Mouse (Mus musculus) adrenal gland, postnatal 14 days (tissue): Measurements from ENCODE around the gene Ncapd2. TPM values are rescaled to one million over a fixed set of nuclear protein-coding genes. Genes with fewer than 3 reads are reported as not detected.

Experiments
- DNase-seq: peaks from one replicate; pipeline ENCODE4 v3.0.0; 2021; ENCODE audit warnings: mixed read lengths
- total RNA-seq: library from RNA; stranded (reverse); gene quantifications from 2 replicates; pipeline ENCODE4 v1.2.3, GENCODE M21; 2021

Ncapd2 gene
- total RNA-seq, 1 experiment from 2014 or later: 45.2 TPM

DNA sequence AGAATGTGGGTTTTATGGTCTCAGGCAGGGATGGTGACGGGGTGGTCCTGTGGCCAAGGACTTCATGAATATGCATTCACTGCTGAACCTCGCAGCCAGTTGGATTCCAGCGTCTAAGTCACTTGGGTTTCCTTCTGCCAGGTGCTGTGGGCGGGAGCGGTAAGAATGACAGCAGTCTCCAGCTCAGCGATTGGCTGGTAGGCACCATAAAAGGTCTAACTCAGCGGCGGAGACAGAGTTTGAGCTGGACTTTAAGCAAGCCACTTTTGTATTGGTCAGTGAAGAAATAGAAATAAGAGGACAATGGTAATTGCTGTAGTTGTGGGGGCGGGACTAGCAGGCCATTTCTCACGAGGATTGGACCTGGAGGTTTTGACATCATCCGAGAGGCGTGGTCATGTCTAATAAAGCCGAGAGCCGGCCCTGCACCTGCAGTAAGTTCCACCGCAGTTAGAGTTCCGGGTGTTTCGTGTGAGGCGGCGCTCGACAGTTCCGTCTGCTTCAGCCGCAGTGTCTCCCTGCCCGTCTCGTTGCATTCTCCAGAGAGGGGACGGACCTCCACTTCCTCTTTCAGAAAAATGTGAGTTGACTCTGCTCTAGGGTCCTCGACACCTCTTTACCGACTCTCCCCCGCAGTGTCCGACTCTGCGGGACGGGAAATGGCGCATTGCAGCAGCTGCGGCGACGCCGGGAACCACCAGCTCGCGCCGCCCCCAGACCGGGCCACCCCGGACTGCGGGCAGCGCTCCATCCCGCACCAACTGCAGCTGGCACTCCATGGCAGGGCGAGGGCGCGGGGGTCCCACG, 23.9 kb upstream of the Ncapd2 start, which contains the start of gene Vamp1:
Gene Vamp1, plus strand, starts transcription at position 404 of the 807 bp plus-strand sequence.
- peak; percentile 96 for DNase-seq

DNA sequence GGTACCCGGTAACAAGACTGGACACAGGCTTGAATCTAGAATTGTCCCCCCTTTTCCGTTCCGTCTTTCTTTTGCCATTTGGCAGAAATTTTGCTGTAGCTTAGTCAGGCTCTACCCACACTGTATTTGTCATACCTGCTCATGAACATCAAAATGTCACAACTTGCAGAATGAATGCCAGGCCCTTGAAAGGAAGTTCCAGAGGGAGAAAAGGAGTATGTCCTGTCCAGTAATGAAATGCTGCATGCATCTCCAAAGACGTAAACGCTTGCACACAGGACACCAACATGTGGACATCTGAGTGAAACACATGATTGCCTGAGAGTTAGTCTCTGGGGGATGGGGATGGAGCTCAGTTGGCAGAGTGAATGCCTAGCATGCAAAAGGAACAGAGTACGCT, 22.2 kb upstream of the Ncapd2 start:
- no peak for DNase-seq

DNA sequence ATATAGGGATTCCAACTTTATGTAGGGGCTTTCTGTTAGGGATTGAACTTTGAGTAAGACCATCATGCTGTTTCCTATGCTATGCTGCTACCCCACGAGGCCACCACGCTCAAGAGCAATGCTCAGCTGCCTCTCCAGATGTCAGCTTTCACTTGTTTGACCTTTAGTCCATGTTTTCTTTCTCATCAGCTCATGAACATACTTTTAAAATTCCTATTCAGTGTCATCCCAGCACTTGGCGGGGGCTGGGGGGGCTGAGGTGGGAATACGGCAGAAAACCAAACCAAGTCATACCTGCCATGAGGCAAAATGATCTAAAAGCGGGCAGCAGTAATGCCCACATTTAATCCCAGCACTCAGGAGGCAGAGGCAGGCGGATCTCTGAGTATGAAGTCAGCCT, 21.6 kb upstream of the Ncapd2 start:
- DNase-seq: no peak

DNA sequence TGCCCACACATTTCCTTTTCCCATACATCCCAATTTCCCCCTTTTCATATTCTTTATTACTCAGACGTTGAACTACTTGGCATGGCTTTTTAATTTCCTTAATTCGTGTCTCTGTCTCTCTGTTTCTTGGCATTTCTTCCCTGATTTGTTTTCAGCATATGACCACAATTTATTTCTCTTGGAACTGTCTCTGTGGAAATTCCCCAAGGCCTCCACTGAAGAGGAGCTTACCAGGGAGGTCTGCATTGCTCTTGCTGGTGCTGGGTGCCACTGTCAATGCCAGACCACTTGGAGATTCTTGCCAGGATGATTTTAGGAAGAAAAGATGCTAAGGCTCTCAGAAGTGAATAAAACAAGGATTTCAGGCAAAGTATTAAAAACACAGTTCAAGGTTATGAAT, 21.1 kb upstream of the Ncapd2 start:
- DNase-seq: peak; percentile 51

DNA sequence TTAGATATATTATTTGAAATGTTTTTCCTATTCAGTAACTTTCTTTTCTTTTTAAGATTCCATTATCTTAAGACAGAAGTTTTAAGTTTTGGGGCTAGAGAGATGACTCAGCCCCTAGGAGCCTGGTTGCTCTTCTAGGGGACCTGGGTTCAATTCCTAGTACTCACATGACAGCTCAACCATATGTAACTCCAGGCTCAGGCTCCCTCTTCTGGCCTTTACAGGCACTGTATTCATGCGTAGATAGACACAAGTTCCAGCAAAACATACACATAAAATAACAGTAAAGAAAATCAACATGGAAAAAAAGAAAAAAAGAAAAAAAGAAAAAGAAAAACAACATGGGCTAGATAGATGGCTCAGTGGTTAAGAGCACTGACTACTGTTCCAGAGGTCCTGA, 18.9 kb upstream of the Ncapd2 start:
- DNase-seq: no peak

DNA sequence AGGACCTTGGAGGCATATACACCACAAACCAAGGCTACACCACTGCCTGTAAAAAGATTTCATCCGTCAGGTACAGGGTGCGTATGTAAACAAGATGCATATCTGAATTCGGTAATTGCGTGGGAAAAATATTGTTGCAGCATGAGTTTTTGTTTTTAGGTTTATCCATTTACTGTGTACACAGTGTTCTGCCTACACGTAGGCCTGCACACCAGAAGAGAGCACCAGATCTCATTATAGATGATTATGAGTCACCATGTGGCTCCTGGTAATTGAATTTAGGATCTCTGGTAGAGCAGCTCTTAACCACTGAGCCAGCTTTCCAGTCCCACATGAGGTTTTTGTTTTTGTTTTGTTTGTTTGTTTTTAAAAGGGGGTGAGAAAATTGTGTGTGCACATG, 5.7 kb upstream of the Ncapd2 start:
- no peak for DNase-seq

DNA sequence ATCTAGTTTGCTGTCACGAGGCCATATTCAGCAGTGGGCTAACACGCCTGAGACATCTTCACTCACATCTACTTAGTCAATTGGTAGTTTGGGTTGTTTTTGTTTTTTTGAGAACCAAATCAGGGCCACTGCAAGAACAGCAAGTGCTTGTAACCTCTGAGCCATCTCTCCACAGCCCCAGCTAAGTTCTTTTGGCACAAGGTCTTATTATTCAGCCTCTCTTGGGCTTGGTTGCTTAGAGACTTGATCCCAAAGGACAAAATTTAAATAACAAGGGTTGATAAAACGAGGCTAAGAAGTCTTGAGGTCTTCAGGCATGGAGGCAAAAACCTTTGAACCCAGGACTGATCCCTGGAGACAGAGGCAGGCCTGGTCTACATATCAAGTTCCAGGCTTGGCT, 4.8 kb upstream of the Ncapd2 start:
- no peak for DNase-seq

DNA sequence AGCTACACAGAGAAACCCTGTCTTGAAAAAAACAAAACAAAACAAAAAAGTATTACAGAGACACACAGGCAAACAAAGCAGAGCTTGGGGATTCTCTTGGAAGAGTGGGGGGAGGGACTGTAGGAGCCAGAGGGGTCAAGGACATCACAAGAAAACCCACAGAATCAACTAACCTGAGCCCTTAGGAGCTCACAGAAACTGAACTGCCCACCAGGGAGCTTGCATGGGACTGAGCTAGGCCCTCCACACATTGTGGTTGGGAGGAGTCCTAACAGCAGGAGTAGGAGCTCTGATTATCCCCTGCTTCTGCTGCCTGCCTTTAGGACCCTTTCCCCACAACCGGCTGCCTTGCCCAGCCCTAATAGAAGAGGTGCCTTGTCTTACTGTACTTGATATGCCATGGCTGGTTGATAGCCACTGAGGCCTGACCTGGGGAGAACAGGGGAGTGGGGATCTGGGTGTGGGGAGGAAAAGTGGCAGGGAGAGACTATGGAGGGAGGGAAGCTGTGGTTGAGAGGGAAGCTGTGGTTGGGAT, 4.1 kb upstream of the Ncapd2 start:
- DNase-seq: no peak

DNA sequence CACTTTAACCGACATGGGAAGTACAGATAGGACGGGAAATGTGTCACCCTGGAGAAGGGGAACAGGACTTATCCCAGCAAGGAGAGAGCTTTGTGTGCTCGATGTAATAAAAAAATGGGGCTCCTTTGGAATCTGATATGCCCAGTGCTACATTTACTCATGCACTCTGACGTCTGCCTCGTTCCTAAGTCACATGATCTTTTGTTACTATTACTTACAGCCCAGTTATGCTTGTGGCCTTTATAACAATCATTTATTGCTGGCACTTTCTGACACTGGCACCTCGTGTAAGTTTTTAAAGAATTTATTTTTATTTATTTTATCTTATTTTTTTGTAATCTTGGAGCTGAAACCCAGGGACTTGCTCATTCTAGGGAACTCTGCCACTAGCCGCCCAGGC, 1.9 kb upstream of the Ncapd2 start:
- DNase-seq: no peak

DNA sequence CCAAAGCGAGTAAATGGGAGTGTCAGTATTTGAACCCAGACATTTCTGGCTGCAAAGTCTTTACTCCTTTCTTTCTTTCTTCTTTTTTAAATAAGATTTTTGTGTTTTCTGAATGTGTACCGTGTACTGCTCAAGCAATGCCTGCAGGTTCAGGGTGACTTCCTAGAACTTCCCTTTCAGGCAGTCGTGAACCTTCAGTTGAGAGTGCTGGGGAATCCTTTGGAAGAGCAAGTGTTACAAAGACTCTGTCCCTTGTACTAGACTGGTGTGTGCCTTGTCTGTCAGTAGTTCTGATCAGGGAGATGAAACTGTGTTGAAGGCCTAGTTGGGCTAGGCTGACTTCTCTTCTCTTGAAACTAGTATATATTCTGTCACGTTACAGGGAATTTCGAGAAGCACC, 1.3 kb upstream of the Ncapd2 start:
- DNase-seq: no peak

DNA sequence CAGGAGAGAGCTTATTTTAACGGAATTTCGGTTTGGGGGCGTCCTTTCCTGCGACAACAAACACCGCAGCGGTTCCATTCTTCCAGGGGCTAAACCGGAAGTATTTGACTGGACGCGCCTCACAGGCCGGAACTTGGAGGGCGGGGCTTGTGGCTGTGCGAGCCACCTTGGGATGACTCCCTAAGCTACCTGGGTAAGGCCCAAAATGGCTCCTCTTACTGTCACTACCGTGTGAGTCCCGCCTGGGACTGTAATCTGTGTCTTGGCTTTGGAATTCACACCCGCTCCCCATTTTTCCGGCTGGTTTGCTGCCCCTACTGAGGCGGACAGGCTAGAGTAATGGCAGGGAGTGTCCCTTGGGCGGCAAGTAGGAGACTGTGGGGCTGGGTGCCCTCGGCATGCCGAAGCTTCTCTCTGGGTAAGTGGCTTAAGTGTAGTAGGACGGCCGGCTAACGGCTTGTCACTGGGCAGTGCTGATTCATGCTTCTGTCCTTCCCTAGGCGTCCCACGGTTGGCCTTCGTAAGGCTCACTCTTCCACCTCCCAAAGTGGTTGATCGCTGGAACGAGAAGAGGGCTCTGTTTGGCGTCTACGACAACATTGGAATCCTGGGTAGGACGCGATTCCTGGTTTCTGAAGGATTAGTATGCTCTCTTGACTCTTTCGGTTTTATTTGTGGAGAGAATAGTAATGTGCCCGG, 664 bp upstream of the Ncapd2 start:
- DNase-seq: peak; percentile 96

DNA sequence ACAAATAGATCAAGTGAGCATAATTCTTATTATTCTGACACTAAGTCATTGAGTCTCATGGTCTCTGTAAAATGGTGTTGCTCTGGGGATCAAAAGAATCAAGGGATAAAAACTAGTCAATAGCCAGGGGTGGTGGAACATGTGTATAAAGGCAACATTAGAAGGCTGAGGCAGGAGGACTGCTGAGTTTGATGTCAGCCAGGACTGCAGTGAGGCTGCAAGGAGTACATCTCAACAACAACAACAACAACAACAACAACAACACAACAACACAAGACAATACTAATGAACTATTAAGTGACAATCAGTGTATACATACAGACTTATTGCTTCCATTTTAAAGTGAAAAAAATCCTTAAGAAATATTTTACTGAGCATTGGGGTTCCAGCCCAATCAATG, 685 bp downstream of the Ncapd2 start:
- DNase-seq: no peak

DNA sequence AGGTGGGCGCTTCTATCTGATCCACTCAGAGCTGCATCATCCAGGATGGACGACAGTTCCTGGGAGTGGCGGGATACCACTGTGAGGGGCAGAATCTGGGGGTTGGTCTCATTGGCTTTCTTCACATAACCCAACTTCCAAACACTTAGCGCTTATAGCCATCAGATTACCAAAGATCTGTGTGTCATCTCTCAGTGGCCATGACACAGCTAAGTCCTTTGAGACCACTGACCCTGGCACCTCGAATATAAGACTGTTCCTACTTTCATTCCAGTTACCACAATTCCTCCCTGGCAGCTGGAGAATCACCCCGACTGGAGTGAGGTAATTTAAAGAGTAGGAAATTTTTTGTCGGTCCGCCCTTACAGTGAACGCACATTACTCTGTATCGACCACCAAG, 5.3 kb downstream of the Ncapd2 start:
- no peak for DNase-seq

DNA sequence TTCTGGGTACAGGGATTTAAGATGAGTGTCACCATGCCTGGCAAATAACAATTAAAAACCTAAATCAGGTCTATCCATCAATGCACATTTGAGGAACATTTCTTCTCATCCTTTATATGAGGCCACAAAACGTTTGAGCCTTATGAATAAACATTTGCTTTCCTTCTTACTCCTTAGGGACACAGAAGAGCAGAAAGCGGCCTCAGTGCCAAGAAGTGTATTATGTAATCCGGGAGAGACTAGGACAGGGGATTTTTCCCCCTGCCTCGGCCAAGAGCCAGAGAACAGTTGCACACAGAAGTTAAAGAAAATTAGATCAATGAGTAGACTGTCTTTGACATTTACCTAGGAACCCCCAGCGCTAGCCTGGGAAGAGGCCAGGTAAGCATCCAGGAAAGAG, 9.4 kb downstream of the Ncapd2 start:
- no peak for DNase-seq

DNA sequence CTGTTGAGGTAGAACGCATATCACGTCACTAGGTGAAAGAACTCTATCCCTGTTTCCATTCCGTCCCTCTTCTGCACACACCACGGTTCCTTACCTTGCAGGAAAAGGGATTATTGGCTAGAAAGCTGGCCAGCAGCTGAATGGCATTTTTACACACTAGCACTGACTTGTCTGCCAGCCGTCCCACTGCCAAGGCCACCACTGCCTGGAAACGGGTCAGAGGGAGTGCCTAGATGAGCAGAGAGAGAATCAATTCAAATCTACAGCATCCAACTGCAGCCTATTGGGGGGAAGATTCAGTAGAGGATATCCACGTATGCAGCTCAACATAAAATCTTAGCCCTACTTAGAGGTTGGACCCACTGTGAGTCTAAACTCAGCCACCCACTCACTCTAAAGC, 11.9 kb downstream of the Ncapd2 start:
- peak; percentile 69 for DNase-seq

DNA sequence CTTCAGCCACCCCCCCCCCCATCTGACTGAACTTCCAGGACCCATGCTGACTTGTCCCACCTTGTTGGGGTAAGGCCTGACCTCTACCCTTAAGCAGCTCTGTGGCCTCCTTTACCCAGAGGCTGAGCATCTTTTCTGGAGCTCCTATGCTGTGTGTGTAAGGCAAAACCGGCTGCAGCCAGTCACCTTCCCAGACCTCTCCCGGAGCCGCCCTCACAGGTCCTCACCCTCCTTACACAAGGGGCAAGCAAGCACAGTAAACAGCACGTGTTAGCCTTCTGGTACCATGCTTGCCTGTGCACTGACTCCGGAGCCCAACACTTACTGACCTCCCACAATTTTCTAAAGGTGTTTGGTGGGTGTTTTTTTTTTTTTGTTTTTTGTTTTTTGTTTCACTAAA, 16.0 kb downstream of the Ncapd2 start:
- DNase-seq: no peak

DNA sequence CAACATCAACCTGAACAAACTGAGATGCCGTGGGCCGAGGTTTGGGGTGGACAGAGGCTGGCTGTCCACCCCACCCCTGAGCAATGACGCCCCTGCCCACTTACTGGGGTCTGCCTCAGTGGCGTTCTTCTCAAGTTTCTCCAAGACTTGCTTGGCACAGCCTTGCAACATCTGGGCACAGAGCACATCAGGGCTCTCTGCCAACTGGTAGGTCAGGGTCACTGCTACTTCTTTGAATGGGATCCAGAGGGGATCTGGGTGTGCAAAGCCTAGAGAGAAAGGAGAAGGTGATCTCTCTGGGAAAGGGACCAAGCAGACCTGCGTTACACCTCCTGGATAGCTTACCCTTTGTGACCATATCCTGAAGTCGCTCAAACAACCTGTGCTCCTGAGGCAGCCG, 18.2 kb downstream of the Ncapd2 start:
- peak; percentile 80 for DNase-seq

DNA sequence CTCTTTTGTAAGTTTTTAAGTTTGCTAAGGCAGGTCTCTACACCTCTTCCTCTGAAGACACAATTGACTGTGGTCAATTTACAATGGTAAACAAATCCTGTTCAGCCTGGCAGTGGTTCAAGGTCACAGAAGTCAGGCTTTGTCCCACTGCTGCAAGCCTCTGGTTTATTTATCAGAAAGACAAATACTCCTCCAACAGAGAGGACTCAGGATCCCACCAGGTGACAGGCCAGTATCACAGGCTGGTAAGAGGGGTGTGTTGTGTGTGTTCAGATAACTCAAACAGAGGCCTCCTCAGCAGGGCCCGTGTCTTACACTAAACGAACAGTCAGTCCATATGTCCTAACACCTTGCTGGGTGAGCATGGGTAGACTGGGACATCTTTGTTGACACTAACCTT, 19.0 kb downstream of the Ncapd2 start:
- DNase-seq: peak; percentile 44

DNA sequence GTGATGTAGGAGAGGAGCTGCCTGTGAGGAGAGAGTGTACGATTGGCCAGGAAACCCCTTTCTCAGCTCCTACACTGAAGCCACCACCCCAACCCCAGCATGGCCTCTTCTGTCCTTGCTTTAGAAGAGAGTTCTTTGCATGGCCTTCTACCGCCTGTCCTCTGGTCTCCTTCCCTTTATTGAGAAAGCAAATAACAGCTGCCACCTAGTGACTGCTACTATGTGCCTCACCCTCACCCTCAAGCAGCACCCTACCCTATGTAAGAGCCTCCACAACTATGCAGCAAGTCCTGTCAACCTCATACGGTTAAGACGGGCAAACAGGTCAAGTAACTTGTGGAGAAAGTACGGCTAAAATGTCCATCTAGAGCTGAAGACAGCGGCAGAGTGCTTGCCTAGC, 21.3 kb downstream of the Ncapd2 start:
- DNase-seq: peak; percentile 19

DNA sequence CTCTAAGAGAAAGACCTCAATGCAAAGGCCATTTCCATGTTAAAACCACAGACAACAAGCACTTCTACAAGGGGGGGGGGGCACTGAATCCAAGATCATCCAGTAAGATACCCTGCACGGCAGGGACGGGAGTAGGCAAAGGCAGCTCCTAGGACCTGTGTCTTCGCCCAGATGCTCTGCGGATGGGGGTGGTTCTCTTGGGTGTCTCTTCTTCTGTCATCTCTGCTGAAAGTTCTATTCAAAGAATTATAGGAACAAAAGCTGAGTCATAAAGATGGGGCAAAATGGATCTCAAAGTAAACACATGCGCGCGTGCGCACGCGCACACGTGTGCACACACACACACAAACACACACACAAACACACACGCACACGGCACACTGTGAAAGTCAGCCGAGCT, 23.4 kb downstream of the Ncapd2 start:
- no peak for DNase-seq

DNA sequence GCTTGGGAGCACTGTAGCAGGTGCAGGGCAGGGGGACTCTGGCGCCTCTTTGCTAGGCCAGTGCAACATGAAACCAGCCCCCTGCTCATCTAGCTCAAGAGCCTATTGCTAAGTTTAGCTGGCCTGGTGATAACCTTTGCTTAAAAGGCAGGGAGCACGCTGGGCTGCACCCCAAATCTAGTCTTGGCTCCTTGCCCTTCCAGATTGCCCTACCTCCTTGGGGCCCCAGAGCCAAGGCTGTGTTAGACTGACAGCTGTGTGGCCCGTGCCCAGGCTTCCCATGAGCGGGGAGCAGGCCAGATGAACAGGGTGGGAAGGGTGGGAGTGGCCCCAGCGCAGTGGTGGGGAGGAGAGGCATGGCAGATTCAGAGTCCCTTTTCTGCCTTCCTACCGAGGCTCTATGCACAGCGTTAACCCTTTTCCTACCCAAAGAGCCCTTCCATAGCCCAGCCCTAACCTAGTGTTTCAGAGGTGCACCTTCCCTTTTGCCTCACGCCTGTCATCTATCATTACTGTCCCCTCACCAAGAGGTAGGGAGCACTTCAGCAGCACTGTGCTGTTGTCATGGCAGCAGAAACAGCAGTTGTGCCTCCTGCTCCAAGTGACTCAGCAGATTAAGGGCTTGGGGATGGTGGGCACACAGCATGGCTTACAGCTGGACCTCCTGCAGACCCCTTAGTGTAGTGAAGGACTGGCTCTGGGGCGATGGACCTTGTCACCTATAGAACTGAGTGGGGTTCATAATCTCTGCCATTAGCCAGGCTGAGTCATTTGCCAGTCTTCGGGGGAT, 24.4 kb downstream of the Ncapd2 start:
- peak; percentile 69 for DNase-seq

DNA sequence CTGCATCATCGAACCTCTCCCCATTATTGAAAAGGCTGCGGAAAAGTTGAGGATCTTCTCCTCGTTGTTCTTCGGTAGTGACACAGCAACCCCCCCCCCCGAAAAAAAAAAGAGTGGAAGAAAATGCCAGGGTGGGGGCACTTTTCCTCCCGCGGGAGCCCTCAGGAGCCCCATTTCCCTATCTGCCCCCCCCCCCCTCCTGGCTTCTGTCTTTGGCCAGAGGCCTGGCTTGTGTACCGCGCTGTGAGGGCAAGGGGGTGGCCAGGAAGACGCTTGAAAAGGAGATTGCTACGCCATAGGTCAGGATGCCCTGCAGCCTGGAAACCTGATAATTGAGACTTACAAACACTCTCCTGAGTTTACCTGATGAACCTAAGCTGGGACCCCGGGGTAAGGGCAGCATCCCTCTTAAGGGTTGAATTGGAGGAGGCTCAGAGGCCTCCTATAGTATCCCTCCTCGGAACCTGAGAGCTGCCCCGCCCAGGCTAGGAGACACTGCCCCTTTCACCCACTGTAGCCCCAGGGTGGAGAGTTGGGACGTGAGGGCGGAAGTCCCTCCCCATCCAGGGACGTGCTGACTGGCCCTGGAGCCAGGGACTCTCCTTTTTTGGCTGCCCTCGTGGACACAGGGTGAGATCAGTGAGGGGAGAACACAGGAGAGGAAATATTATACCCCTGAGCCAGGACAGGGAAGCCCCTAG, 25.3 kb downstream of the Ncapd2 start, which contains the start of gene Gapdh:
Gene Gapdh, minus strand, starts transcription at position 417 of the 701 bp plus-strand sequence.
- peak; percentile 93 for DNase-seq
